Mouse (Mus musculus): ENCODE data around the gene Crybg1. TPM values are rescaled to one million over a fixed set of nuclear protein-coding genes. Genes with fewer than 3 reads are reported as not detected.

Gene Crybg1
- polyA plus RNA-seq, 1 experiment from 2014 or later, result 0.23 TPM

DNA sequence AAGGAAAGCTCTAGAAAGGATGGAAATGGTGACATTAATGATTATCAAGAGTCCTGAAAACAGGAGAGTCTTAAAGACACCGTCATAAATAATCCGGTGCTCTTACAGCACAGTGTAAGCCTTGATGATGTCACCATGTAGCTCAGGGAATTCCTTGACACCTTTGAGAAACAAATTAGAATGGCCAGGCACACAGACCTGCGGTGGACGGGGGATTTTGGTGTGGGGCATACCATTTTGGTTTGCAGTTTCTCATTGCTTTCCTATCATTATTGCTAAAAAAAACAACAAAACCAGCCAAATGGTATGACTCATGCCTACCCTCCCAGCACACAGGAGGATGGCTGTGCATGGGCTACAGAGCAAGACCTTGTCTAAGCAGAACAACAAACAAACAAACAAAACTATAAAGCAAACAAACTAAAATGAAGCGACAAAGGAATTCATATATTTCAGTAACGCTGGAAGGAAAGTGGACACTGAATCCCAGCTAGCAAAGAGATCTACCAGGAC, 82.7 kb downstream of the Crybg1 start:
- Histone ChIP-seq H3K9me3 (ENCODE audit: control insufficient read depth, low read length) (no peaks in the 10 kb centered on the region), H3K9ac (replicated peaks; ENCODE audit: low read depth, low read length) (no peak overlapping the region), H3K27ac (ENCODE audit: low read length) (no peak overlapping the region), H3K4me3 (replicated peaks; ENCODE audit: low read length) (no peak overlapping the region), H3K27me3 (replicated peaks; ENCODE audit: control insufficient read depth, insufficient read depth, low read length) (no peaks in the 10 kb centered on the region), H3K4me2 (ENCODE audit: low read length) (no peak overlapping the region), H3K4me1 (replicated peaks; ENCODE audit: control insufficient read depth, insufficient read depth, low read length) (no peaks in the 10 kb centered on the region), H3K36me3 (ENCODE audit: control insufficient read depth, insufficient read depth) (no peaks in the 10 kb centered on the region)
- 89% methylated on average over 6 of the region's 6 CpGs for WGBS
- no peak for ATAC-seq

DNA sequence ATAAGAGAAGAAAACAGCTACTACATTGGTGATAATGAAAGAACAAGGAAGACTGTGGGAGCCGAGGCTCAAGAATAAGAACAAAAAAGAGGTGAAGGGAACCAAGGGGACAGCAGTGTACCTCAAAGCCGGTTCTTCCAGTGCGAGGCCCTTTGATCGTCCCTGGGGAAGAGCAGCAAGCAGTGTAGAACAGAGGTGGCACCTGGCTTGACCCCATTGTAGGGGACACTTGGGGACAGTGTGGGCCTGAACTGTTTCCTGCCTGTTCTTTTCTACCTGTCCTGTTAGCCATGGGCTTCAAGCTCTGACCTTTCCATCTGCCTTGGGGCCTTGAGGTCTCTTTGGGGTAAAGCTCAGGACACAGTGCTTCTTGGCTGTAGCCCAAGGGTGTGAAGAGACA, 85.7 kb downstream of the Crybg1 start:
- H3K4me1 ChIP-seq (replicated peaks; ENCODE audit: control insufficient read depth, insufficient read depth, low read length), result no peaks in the 10 kb centered on the region
- ATAC-seq, result no peak
- H3K4me2 ChIP-seq (ENCODE audit: low read length), result no peak overlapping the region
- H3K36me3 ChIP-seq (ENCODE audit: control insufficient read depth, insufficient read depth), result no peaks in the 10 kb centered on the region
- no peaks in the 10 kb centered on the region for H3K27me3 ChIP-seq (replicated peaks; ENCODE audit: control insufficient read depth, insufficient read depth, low read length)
- no peak overlapping the region for H3K27ac ChIP-seq (ENCODE audit: low read length)
- H3K9me3 ChIP-seq (ENCODE audit: control insufficient read depth, low read length), result no peaks in the 10 kb centered on the region
- H3K4me3 ChIP-seq (replicated peaks; ENCODE audit: low read length), result no peak overlapping the region
- 88% methylated on average over 4 of the region's 4 CpGs for WGBS
- H3K9ac ChIP-seq (replicated peaks; ENCODE audit: low read depth, low read length), result no peak overlapping the region

DNA sequence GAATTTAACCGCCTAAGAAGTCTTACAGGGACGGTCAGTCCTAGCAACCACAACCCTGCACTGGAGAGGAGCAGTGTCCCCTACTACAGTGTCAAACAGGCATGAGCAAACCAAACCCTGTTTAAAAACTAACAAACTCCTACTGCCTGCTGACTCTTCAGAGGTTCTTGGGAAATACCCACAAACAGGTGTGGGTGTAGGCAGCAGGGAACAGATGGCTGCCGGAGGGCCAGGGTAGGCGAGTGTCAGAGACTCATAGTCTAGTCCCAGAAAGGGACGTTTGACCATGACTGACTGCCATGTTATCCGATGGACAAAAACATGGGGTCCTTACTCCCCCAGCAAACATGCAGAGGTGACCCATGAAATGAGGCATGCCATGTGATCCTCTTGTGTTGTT, 97.7 kb downstream of the Crybg1 start:
- no peak overlapping the region for H3K27ac ChIP-seq (ENCODE audit: low read length)
- H3K9me3 ChIP-seq (ENCODE audit: control insufficient read depth, low read length), result no peaks in the 10 kb centered on the region
- no peak overlapping the region for H3K4me3 ChIP-seq (replicated peaks; ENCODE audit: low read length)
- no peak for ATAC-seq
- H3K4me2 ChIP-seq (ENCODE audit: low read length), result no peak overlapping the region
- H3K9ac ChIP-seq (replicated peaks; ENCODE audit: low read depth, low read length), result no peak overlapping the region
- H3K36me3 ChIP-seq (ENCODE audit: control insufficient read depth, insufficient read depth), result no peaks in the 10 kb centered on the region
- WGBS, result 83% methylated on average over 6 of the region's 6 CpGs
- H3K27me3 ChIP-seq (replicated peaks; ENCODE audit: control insufficient read depth, insufficient read depth, low read length), result no peaks in the 10 kb centered on the region
- no peaks in the 10 kb centered on the region for H3K4me1 ChIP-seq (replicated peaks; ENCODE audit: control insufficient read depth, insufficient read depth, low read length)

DNA sequence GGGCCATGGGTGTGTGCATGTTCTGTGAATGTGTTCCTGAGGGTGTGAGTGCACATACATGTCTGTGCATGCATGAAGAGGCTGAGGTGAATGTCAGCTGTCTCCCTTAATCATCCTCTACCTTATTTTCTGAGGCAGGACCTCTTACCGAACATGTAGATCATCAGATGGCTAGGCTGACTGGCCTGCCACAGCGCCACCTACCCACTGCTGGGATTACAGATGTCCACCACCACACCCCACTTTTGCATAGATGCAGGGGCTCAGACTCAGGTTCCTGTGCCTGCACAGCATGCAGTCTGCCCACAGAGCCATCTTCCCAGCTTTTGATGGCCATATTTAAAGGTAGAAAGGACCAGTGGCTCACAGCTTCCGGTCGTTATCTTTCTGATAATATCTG, 103.9 kb downstream of the Crybg1 start:
- ATAC-seq, result no peak
- Histone ChIP-seq H3K36me3 (ENCODE audit: control insufficient read depth, insufficient read depth) (no peaks in the 10 kb centered on the region), H3K4me1 (replicated peaks; ENCODE audit: control insufficient read depth, insufficient read depth, low read length) (no peaks in the 10 kb centered on the region), H3K4me3 (replicated peaks; ENCODE audit: low read length) (no peak overlapping the region), H3K9me3 (ENCODE audit: control insufficient read depth, low read length) (no peaks in the 10 kb centered on the region), H3K27ac (ENCODE audit: low read length) (no peak overlapping the region), H3K27me3 (replicated peaks; ENCODE audit: control insufficient read depth, insufficient read depth, low read length) (no peaks in the 10 kb centered on the region), H3K4me2 (ENCODE audit: low read length) (no peak overlapping the region), H3K9ac (replicated peaks; ENCODE audit: low read depth, low read length) (no peak overlapping the region)
- 79% methylated on average over 4 of the region's 4 CpGs for WGBS

DNA sequence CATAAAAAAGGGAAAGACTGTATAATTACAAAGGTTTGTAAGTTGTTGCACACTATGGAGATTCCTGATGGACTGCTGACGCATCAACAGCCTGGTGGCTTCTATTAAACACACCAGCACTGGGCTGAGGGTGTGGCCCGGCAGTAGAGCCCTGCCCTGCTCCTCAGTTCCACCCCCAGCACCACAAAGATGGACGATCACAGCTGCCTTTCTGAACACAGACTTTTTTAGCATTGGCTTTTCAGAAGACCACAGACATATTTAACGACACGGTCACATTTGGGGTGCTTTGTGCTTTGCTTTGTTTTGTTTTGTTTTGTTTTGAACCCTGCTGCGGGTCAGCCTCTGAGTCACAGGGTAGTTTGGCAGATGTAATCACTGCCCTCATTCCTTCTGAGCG, 105.0 kb downstream of the Crybg1 start:
- Histone ChIP-seq H3K4me1 (replicated peaks; ENCODE audit: control insufficient read depth, insufficient read depth, low read length) (no peaks in the 10 kb centered on the region), H3K4me2 (ENCODE audit: low read length) (no peak overlapping the region), H3K9ac (replicated peaks; ENCODE audit: low read depth, low read length) (no peak overlapping the region), H3K4me3 (replicated peaks; ENCODE audit: low read length) (no peak overlapping the region), H3K9me3 (ENCODE audit: control insufficient read depth, low read length) (no peaks in the 10 kb centered on the region), H3K27me3 (replicated peaks; ENCODE audit: control insufficient read depth, insufficient read depth, low read length) (no peaks in the 10 kb centered on the region), H3K27ac (ENCODE audit: low read length) (no peak overlapping the region), H3K36me3 (ENCODE audit: control insufficient read depth, insufficient read depth) (no peaks in the 10 kb centered on the region)
- 61% methylated on average over 7 of the region's 7 CpGs for WGBS
- ATAC-seq, result no peak

DNA sequence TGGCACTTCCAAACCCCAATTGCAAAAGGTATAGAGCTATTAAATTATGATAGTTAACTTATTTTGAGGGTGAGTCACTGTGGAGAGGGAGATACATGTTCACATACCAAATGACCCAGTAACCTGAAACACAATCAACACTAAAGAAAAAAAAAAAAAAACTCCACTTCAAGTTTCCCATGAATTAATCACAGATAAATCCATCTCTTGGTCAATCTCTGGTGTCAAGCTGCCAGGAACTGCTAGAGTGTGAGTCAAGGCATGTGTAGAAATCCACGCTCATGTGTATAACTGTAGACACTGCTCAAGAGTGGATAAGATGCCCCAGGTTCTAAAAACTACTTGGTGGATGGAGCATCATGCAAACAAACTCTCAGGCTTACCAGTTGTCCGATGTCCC, 109.5 kb downstream of the Crybg1 start:
- Histone ChIP-seq H3K36me3 (ENCODE audit: control insufficient read depth, insufficient read depth) (no peaks in the 10 kb centered on the region), H3K27me3 (replicated peaks; ENCODE audit: control insufficient read depth, insufficient read depth, low read length) (no peaks in the 10 kb centered on the region), H3K4me3 (replicated peaks; ENCODE audit: low read length) (no peak overlapping the region), H3K4me2 (ENCODE audit: low read length) (no peak overlapping the region), H3K9me3 (ENCODE audit: control insufficient read depth, low read length) (no peaks in the 10 kb centered on the region), H3K27ac (ENCODE audit: low read length) (no peak overlapping the region), H3K4me1 (replicated peaks; ENCODE audit: control insufficient read depth, insufficient read depth, low read length) (no peaks in the 10 kb centered on the region), H3K9ac (replicated peaks; ENCODE audit: low read depth, low read length) (no peak overlapping the region)
- WGBS, result 84% methylated on average over 2 of the region's 2 CpGs
- no peak for ATAC-seq

DNA sequence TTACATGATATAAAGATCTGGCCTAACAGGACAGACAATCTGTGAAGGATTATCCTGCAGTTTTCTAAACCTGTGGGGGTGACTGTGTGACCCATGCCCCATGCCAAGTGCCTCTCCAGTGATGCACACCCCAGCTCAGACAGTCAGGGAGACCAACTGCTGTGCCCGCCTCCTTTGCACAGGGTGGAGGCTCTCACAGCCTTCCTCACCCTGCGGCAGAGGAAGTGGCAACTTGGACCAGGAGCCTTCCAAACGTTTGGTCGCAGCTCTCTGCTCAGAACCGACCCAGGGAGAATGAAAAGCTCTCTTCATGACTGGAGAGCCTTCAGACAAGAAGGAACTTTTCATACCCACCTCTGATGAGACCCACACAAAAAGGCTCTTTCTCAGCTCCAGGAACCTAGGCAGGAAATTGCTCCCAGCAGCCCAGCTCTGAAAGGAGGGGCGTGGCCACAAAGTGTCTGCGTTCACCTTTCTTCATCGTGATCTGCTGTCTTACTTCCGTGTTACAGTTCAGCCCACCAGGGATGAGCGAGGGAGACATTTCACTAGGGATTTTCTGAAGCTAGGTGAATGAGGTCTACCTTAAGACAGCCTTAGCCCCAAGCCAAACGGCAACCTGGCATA, 110.6 kb downstream of the Crybg1 start:
- Histone ChIP-seq H3K9ac (replicated peaks; ENCODE audit: low read depth, low read length) (no peak overlapping the region), H3K27me3 (replicated peaks; ENCODE audit: control insufficient read depth, insufficient read depth, low read length) (no peaks in the 10 kb centered on the region), H3K36me3 (ENCODE audit: control insufficient read depth, insufficient read depth) (no peaks in the 10 kb centered on the region), H3K4me3 (replicated peaks; ENCODE audit: low read length) (no peak overlapping the region), H3K27ac (ENCODE audit: low read length) (no peak overlapping the region), H3K4me1 (replicated peaks; ENCODE audit: control insufficient read depth, insufficient read depth, low read length) (no peaks in the 10 kb centered on the region), H3K9me3 (ENCODE audit: control insufficient read depth, low read length) (no peaks in the 10 kb centered on the region), H3K4me2 (ENCODE audit: low read length) (no peak overlapping the region)
- ATAC-seq, result no peak
- WGBS, result 65% methylated on average over 11 of the region's 11 CpGs

DNA sequence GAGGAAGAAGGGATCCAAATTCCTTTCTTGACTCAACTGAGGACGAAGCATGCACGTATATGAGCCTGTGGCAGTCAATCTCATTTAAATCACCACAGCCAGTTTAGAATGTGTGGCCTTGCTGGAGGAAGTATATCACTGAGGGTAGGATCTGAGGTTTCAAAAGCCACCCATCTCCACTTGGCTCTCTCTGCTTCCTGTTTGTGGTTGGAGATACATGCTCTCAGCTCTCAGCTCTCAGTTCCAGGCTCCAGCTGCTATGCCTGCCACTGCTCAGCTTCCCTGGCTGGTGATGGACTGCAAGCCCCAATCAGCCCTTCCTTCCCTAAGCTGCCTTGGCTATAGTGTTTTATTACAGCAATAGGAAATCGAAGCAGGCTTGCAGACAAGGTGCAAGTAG, 119.1 kb downstream of the Crybg1 start:
- Histone ChIP-seq H3K9ac (replicated peaks; ENCODE audit: low read depth, low read length) (no peak overlapping the region), H3K27me3 (replicated peaks; ENCODE audit: control insufficient read depth, insufficient read depth, low read length) (no peaks in the 10 kb centered on the region), H3K27ac (ENCODE audit: low read length) (no peak overlapping the region), H3K4me3 (replicated peaks; ENCODE audit: low read length) (no peak overlapping the region), H3K36me3 (ENCODE audit: control insufficient read depth, insufficient read depth) (no peaks in the 10 kb centered on the region), H3K4me2 (ENCODE audit: low read length) (no peak overlapping the region), H3K9me3 (ENCODE audit: control insufficient read depth, low read length) (no peaks in the 10 kb centered on the region), H3K4me1 (replicated peaks; ENCODE audit: control insufficient read depth, insufficient read depth, low read length) (no peaks in the 10 kb centered on the region)
- 85% methylated on average over 3 of the region's 3 CpGs for whole genome bisulfite sequencing
- no peak for ATAC-seq

DNA sequence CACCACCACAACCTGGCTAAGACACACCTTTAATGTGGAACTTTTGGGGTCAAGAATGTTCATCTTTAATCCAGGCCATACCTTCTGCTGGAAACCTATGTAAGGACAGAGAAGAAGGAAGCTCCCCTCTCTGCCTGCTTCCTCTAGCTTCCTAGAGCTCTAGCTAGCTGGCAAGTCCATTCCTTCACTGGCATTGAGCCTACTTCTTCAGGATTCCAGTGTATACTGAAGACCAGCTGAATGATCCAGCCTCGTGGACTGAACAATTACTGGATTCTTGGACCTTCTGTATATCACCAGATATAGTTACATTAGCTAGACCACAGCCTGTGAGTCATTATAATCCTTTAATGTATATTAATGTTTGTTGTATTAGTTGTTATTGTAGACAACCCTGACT, 121.4 kb downstream of the Crybg1 start:
- H3K27me3 ChIP-seq (replicated peaks; ENCODE audit: control insufficient read depth, insufficient read depth, low read length), result no peaks in the 10 kb centered on the region
- ATAC-seq, result no peak
- H3K9ac ChIP-seq (replicated peaks; ENCODE audit: low read depth, low read length), result no peak overlapping the region
- no peaks in the 10 kb centered on the region for H3K4me1 ChIP-seq (replicated peaks; ENCODE audit: control insufficient read depth, insufficient read depth, low read length)
- H3K27ac ChIP-seq (ENCODE audit: low read length), result no peak overlapping the region
- no peaks in the 10 kb centered on the region for H3K9me3 ChIP-seq (ENCODE audit: control insufficient read depth, low read length)
- 39% methylated on average over 1 of the region's 1 CpGs for WGBS
- no peak overlapping the region for H3K4me3 ChIP-seq (replicated peaks; ENCODE audit: low read length)
- H3K4me2 ChIP-seq (ENCODE audit: low read length), result no peak overlapping the region
- H3K36me3 ChIP-seq (ENCODE audit: control insufficient read depth, insufficient read depth), result no peaks in the 10 kb centered on the region

DNA sequence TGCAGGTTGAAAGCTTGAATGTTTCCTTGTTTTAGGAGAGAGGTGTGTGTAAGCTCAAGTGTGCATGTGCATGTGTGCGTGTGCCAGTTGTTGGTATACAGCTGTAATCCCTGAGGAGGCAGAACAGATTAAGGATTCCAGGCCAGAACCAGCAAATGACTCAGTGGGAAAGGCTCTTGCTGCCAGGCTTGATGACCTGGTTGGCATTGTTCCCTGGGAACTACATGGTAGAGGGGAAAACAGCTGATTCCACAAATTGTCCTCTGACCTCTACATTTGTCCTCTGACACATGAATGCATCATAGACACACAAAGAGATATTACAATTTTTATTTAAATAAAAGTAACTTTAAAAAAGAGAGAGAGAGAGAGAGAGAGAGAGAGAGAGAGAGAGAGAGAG, 122.5 kb downstream of the Crybg1 start:
- no peaks in the 10 kb centered on the region for H3K4me1 ChIP-seq (replicated peaks; ENCODE audit: control insufficient read depth, insufficient read depth, low read length)
- H3K9ac ChIP-seq (replicated peaks; ENCODE audit: low read depth, low read length), result no peak overlapping the region
- H3K27me3 ChIP-seq (replicated peaks; ENCODE audit: control insufficient read depth, insufficient read depth, low read length), result no peaks in the 10 kb centered on the region
- no peak for ATAC-seq
- no peak overlapping the region for H3K27ac ChIP-seq (ENCODE audit: low read length)
- H3K4me3 ChIP-seq (replicated peaks; ENCODE audit: low read length), result no peak overlapping the region
- no peak overlapping the region for H3K4me2 ChIP-seq (ENCODE audit: low read length)
- no peaks in the 10 kb centered on the region for H3K36me3 ChIP-seq (ENCODE audit: control insufficient read depth, insufficient read depth)
- WGBS, result 86% methylated on average over 1 of the region's 1 CpGs
- H3K9me3 ChIP-seq (ENCODE audit: control insufficient read depth, low read length), result no peaks in the 10 kb centered on the region
